Mouse (Mus musculus): ENCODE measurements at regions not wholly inside any gene's neighbourhood (a gene's known extent, or its start where the extent isn't known, plus 50 kb on each side); places are given as distances from the start of the nearest gene placed in this dataset.

GRCm38 (mm10) chr15:63724543-63725186, 120.3 kb downstream of the Gsdmc2 start:
- DNase-seq (ENCODE audit: low read depth, low spot score), result no peak

DNA sequence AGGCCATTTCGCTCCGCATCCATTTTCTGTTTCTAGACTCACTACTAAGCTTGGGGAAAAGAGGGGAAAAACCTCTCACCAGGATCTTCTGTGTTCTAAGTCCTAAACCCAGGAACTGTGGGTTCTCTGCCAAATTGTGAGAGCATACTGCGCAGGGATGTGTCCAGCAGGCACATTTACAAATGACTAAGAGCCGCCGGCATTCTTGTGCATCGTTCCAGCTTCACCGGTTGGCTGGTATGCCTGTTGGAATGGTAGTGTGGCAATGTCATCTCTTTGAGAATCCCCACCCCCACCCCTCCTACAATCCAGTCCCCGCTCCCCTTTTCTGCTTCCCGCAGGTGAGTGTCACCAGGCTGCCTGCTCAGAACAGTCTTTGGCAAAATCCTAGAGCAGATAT, 122.0 kb downstream of the Gsdmc2 start:
- no peak for DNase-seq (ENCODE audit: low read depth, low spot score)

DNA sequence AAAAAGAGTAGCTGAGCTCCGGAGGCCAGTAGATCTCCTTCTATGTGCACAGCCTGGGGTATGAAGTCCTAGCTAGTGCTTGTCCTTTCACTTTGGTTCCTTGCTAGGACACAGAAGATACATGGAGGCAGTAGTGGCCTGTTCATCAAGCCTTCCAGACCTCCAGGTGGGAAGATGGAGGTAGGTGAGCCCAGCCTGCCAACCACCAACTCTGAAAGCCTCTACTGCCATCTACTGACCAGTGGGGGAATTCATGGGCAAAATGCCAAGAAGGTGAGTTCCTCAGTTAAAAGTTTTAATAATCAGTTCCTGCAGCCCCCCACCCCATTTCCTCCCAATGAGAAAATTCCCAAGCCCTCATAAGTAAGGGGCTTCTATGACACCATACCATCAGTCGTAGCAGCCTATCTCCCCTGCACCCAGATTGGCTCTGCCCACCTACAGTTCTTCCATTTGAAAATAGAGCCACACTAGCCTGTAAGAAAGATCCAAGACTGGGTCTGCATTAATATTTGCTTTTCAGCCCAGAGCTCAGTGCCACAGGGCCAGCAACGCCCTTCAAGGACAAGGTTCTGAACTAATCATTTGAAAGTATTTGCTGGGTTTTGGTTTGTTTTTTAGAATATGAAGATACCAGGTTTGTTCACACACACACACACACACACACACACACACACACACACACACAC, 123.2 kb downstream of the Gsdmc2 start:
- DNase-seq (ENCODE audit: low read depth, low spot score), result peak; percentile 8

DNA sequence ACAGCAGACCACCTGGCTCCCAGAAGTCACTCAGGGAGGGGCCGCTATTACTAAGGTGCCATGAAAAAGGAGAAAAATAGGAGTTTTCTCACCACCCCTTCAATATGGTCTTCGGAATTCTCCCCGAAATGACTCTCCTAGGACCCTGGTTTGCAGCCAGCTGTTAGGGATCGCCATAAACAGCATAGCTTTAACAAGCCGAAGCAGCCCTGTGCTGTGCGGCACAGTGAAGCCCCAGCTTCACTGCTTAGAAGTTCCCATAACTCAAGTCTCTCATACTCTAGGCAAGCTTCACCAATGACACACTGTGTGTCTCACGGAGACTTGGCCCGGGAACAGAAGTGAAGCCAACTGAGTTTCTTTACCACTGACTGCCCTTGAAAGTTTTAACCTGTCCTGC, 127.2 kb downstream of the Gsdmc2 start:
- DNase-seq (ENCODE audit: low read depth, low spot score), result no peak

- DNase-seq (ENCODE audit: low read depth, low spot score), result no peak
Measured at GRCm38 (mm10) chr15:63713697-63714096, 131.3 kb downstream of the Gsdmc2 start.

- DNase-seq (ENCODE audit: low read depth, low spot score), result no peak
Measured at GRCm38 (mm10) chr15:63710381-63710780, 134.6 kb downstream of the Gsdmc2 start.

DNA sequence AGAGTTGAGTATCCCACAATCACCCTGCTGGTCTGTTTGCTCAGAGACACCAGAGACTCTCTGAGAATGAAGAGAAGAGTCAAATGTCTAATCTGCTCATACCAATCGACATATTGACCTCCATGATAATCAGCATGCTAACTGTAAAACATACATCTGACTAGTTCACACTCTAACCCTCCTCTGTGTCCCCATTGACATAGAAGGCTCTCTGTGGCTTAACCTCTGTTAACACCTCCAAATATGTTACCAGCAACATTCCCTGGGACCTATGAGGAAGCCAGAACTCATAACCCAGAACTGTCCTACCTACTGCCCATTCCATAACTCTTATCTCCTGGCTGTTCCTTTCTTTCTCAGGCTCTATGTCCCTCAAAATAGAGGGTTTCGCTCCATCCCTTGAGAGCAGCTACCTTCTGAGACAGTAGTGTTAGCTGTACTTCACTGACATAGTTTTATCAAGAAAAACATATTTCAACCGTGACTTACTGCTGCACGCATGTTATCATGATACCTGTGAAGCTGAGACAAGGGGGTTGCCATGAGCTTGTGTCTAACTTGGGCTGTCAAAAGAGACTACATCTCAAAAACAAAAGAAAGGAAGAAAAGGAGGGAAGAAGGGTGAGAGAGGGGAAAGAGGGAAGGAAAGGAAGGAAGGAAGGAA, 135.6 kb downstream of the Gsdmc2 start:
- no peak for DNase-seq (ENCODE audit: low read depth, low spot score)

DNA sequence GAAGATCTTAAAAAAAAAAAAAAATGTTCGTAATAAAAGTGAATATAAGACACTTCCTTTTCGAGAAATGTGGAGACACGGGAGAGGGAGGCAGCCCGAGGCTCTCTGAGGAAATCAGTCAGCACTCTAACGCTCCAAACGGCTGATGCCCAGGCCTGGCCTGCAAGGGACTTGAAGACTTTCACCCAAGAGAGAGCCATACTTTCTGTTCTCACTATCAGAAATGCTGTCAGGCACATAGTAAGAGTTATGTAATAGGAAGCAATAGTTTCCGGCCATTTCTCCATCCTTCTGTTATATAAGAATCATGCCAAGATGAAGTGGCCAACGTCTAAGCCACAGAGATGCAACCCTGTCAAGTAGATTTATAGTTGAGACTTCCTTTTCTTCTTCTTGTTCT, 140.3 kb downstream of the Gsdmc2 start:
- no peak for DNase-seq (ENCODE audit: low read depth, low spot score)

- DNase-seq (ENCODE audit: low read depth, low spot score), result no peak
Measured at GRCm38 (mm10) chr15:63697831-63698230, 147.1 kb downstream of the Gsdmc2 start.

DNA sequence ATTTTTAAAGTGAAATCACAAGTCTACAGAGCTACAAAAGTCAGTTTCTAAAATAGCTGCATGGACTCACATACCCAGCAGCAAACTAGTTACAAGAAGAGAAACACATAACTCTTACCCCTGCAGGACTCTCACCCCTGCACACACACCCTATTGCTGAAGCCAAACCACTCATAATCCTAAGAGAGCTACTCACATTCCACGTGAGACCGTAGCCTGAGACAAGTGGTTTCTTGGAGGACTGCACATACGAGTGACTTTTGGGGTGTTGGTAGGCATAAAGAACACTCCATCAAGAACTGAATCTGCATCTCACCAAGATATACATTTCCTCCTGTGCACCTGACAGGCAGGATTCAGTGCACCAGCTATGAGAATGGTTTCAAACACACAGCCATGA, 150.8 kb downstream of the Gsdmc2 start:
- no peak for DNase-seq (ENCODE audit: low read depth, low spot score)

GRCm38 (mm10) chr15:63693561-63693960, 151.4 kb downstream of the Gsdmc2 start:
- no peak for DNase-seq (ENCODE audit: low read depth, low spot score)

DNA sequence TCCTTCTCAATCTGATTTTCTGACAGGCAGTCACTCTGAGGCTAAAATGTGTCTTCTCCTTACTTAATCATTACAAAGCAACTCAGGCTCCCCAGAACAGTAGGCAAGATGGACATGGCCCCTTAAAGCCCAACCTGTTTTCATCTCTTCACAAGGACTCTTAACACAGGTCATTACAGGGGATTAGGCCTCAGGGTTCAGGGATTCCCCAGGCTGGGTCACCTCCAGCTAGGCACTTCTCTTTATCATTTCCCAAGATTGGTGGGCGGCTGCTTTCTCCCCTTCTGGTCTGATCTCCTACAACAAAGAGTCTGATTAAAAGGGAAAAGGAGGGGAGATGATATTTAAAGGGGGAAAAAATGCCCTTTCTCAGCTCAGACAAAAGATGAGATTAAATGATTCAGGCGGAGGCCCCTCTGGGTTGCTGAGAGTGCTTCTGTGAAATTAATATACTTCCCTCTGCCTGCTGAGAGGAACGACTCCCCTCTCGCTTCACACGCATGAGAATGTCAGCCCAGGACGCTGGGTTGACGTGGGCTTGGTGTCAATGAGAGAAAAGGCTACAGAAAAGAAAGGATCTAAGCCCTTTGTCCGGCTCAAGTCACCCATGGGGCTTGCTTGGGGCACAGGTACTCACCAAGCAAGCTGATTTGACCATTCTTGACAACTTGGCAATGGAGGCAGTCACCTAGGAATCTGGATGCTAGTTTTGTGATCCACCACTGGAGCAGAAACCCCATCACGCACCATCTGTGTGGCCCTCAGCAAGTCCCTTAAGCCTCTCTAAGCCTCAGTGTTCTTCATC, 152.3 kb downstream of the Gsdmc2 start:
- DNase-seq (ENCODE audit: low read depth, low spot score), result no peak

GRCm38 (mm10) chr15:63689788-63690575, 155.0 kb downstream of the Gsdmc2 start:
- no peak for DNase-seq (ENCODE audit: low read depth, low spot score)

DNA sequence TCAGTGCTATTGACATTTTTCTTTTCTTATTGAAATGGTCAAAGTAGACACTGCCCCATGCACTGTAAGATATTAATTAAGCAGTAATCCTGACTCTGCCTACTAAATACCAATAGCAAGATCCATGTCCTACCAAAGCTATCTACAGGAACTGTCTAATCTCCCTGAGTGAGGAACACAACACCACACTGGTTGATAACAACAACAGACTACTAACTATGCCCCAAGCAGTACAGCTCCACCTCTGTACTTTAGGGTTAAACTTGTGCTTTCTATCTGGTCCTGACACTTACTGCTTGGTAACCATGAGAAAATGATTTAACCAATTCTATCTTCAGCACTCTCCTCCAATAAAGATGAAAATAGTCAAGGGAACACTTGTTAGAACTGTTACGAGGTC, 157.1 kb downstream of the Gsdmc2 start:
- no peak for DNase-seq (ENCODE audit: low read depth, low spot score)

DNA sequence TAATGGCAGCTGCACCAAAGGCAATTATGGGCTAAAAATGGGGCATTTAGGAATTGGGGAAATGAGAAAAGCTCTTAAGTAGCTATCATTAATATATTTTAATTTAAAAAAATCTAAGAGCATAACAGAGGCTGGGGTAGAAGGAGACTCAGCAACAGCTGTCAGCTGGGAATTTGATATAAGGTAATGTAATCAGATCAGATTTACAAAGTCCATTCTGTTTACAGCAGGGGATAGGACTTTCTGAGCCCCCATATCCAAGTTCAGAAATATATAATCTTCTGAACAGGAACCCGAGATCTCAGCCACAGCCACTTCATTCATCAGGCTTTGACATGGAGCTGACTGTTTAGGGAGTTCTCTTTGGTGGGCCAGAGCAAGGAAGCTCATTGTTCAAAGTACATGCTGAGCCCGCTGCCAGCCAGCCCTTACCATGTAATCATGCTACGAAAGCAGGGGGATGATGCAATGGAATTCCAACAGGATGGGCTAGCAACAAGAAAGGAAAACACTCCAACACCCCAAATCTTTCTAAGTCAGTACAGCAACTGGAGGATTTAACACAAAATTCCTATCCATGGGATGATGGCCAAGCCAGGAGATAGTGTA, 157.9 kb downstream of the Gsdmc2 start:
- no peak for DNase-seq (ENCODE audit: low read depth, low spot score)

- DNase-seq (ENCODE audit: low read depth, low spot score), result no peak
Measured at GRCm38 (mm10) chr15:63679984-63680925, 164.7 kb downstream of the Gsdmc2 start.

DNA sequence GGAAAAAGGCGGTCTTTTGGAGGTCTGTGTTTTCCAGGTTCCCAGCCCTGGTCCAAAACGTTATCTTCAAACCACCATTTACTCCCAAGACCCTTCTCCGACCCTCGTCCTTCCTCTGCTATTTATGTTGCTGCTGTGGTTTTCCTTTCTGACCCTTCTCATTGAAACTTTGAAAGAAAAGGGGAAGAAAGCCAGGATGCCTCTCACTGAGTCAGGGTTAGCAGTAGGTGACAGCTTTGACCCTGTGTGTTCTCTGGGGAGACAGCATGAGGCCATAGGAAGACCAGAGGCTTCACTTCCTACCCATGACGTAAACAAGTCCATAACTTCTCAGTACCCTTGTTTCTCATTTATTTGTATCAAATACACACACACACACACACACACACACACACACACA, 166.1 kb downstream of the Gsdmc2 start:
- DNase-seq (ENCODE audit: low read depth, low spot score), result no peak

GRCm38 (mm10) chr15:63675491-63676036, 169.4 kb downstream of the Gsdmc2 start:
- no peak for DNase-seq (ENCODE audit: low read depth, low spot score)

- DNase-seq (ENCODE audit: low read depth, low spot score), result no peak
Measured at GRCm38 (mm10) chr15:63674404-63674803, 170.6 kb downstream of the Gsdmc2 start.
